Mouse (Mus musculus) midbrain, postnatal 0 days (tissue): ENCODE data around the gene Kif22. TPM values are rescaled to one million over a fixed set of nuclear protein-coding genes. Genes with fewer than 3 reads are reported as not detected.

Source experiments
- ATAC-seq: fragments of 200-750 bp; cut with Nextera tagmentation; 2 replicates; pipeline ENCODE4 v1.8.0; 2017; ENCODE audit warnings: moderate number of reproducible peaks, mild to moderate bottlenecking, moderate TSS enrichment, moderate library complexity; ENCODE audit not compliant: low FRiP score
- DNase-seq: peaks from one replicate; pipeline ENCODE4 v3.0.0-alpha.2; 2015; ENCODE audit warnings: low spot score
- H3K27ac ChIP-seq: fragments of 300-500 bp; sonication (generic); 2 replicates; pipeline ENCODE4 v1.5.1; 2014; ENCODE audit warnings: low read depth, mild to moderate bottlenecking, low read length, mixed read lengths
- H3K27me3 ChIP-seq: fragments of 300-500 bp; sonication (generic); 2 replicates; pipeline ENCODE4 v1.6.1; 2014; ENCODE audit warnings: low read length, control low read depth, mixed read lengths; ENCODE audit not compliant: insufficient read depth
- H3K36me3 ChIP-seq: fragments of 300-500 bp; sonication (generic); 2 replicates; pipeline ENCODE4 v1.6.1; 2014; ENCODE audit warnings: low read length, control low read depth, mixed read lengths; ENCODE audit not compliant: insufficient read depth
- H3K4me1 ChIP-seq: fragments of 300-500 bp; sonication (generic); 2 replicates; pipeline ENCODE4 v1.6.1; 2014; ENCODE audit warnings: mild to moderate bottlenecking, control low read depth, antibody characterized with exemption, low read length, mixed read lengths; ENCODE audit not compliant: insufficient read depth
- H3K4me2 ChIP-seq: fragments of 300-500 bp; sonication (generic); 2 replicates; pipeline ENCODE4 v1.6.1; 2014; ENCODE audit warnings: low read depth, mild to moderate bottlenecking, low read length, mixed read lengths; ENCODE audit not compliant: poor library complexity, severe bottlenecking
- H3K4me3 ChIP-seq: fragments of 300-500 bp; sonication (generic); 2 replicates; pipeline ENCODE4 v1.5.1; 2014; ENCODE audit warnings: low read depth, mild to moderate bottlenecking, low read length, moderate library complexity
- H3K9ac ChIP-seq: fragments of 300-500 bp; sonication (generic); replicated peaks from 2 replicates; pipeline ENCODE4 v1.6.1; 2014; ENCODE audit warnings: mild to moderate bottlenecking, low read length, moderate library complexity, mixed read lengths; ENCODE audit not compliant: poor library complexity, severe bottlenecking
- H3K9me3 ChIP-seq: fragments of 300-500 bp; sonication (generic); 2 replicates; pipeline ENCODE4 v1.6.1; 2016; ENCODE audit warnings: low read length, control low read depth
- CTCF ChIP-seq: IDR thresholded peaks from 2 replicates; pipeline ENCODE4 v1.5.1; 2016; ENCODE audit warnings: antibody characterized with exemption, mild to moderate bottlenecking
- WGBS: fragments of 180-500 bp; shearing (Covaris S2); extraction: QIAGEN DNeasy Blood & Tissue Kit; methylation state at CpG from one replicate; pipeline ENCODE4 v1.1.7; 2014; 5-methylcytosine and 5-hydroxymethylcytosine counted together
- polyA plus RNA-seq: library from polyadenylated mRNA; unstranded; fragments of >200 nt; fragmentation: Nextera tagmentation; extraction: Ambion mirVana; gene quantifications from 2 replicates; pipeline ENCODE4 v1.2.1, GENCODE M21; 2015
- total RNA-seq: library from RNA; depleted of rRNA; stranded (reverse); fragments of >200 nt; gene quantifications from 2 replicates; pipeline ENCODE4 v1.2.3, GENCODE M21; 2014

The Kif22 gene
- total and polyA plus RNA-seq, 2 experiments from 2014 or later: 4.2 to 11.3 TPM

- DNase-seq (peak; percentile 100), ATAC-seq (peak; percentile 83)
- peak within 1 kb of the TSS; percentile 52 for H3K4me3 ChIP-seq
- peak; percentile 85 for TF ChIP-seq CTCF
- no peaks in the 10 kb centered on the region for H3K9me3 ChIP-seq
- peaks cover 13% of the 10 kb centered on the region; the same call in 1 of the 2 replicates for H3K36me3 ChIP-seq
- H3K27me3 ChIP-seq: no peaks in the 10 kb centered on the region
- peak within 1 kb of the TSS; percentile 86 for H3K27ac ChIP-seq
- peaks cover 36% of the 10 kb centered on the region for H3K4me1 ChIP-seq
- H3K4me2 ChIP-seq: peak within 1 kb of the TSS; percentile 93
- H3K9ac ChIP-seq: peak within 1 kb of the TSS; percentile 79
- WGBS: 4% methylated on average over 39 of the region's 39 CpGs
These were observed 25.0 kb downstream of the Kif22 start, which contains the start of gene Pagr1a for GRCm38 (mm10) chr7:127016971-127017949. Gene Pagr1a, minus strand, starts transcription at chr7:127017352.

DNA sequence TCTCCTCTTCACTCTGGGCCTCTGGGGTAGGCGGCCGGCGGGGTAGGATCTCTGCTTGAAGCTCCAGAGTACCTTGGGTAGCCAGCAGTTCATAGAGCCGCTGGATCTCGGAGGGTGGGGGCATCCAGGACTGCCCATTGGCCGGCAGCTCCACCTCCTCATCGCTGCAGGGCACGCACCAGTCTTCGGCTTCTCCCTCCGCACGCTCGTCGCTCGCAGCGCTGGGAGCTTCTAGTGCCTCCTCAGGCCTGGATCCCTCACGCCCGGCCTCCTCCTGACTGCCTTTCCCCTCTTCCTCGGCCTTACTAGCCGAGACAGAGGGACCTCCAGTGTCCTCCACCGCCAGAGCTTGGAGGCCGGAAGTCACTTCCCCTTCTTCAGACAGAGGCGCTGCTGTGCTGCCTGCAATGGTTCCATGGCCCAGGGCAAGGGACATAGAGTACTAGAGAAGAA is 25.8 kb downstream of the Kif22 start:
- peaks cover 12% of the 10 kb centered on the region; the same call in 1 of the 2 replicates for H3K36me3 ChIP-seq
- ATAC-seq: peak; percentile 51
- no peaks in the 10 kb centered on the region for H3K27me3 ChIP-seq
- H3K4me1 ChIP-seq: peaks cover 36% of the 10 kb centered on the region
- H3K9me3 ChIP-seq: no peaks in the 10 kb centered on the region
- H3K27ac ChIP-seq: peak overlapping the region; percentile 86
- DNase-seq: peak; percentile 61
- H3K4me2 ChIP-seq: peak overlapping the region; percentile 93
- peak overlapping the region; percentile 52 for H3K4me3 ChIP-seq
- no peak for TF ChIP-seq CTCF
- H3K9ac ChIP-seq: peak overlapping the region; percentile 70
- under 1% methylated on average over 22 of the region's 22 CpGs for WGBS

DNA sequence TGATC is 26.0 kb downstream of the Kif22 start, which contains the start of gene Pagr1b:
Gene Pagr1b, minus strand, starts transcription at position 4 of the 5 bp plus-strand sequence.
- H3K9ac ChIP-seq: peak within 1 kb of the TSS; percentile 70
- no peaks in the 10 kb centered on the region for H3K9me3 ChIP-seq
- no peak for TF ChIP-seq CTCF
- H3K4me3 ChIP-seq: peak within 1 kb of the TSS; percentile 52
- DNase-seq (no peak), ATAC-seq (no peak)
- H3K27me3 ChIP-seq: no peaks in the 10 kb centered on the region
- peak within 1 kb of the TSS; percentile 86 for H3K27ac ChIP-seq
- H3K4me1 ChIP-seq: peaks cover 36% of the 10 kb centered on the region
- H3K4me2 ChIP-seq: peak within 1 kb of the TSS; percentile 93
- H3K36me3 ChIP-seq: peaks cover 12% of the 10 kb centered on the region; the same call in 1 of the 2 replicates

- WGBS: 0% methylated on average over 10 of the region's 10 CpGs
- Histone ChIP-seq H3K27me3 (no peaks in the 10 kb centered on the region), H3K9me3 (no peaks in the 10 kb centered on the region), H3K9ac (peak overlapping the region; percentile 70), H3K4me1 (peaks cover 36% of the 10 kb centered on the region), H3K36me3 (peaks cover 12% of the 10 kb centered on the region; the same call in 1 of the 2 replicates), H3K4me2 (peak overlapping the region; percentile 93), H3K27ac (peak overlapping the region; percentile 86), H3K4me3 (peak overlapping the region; percentile 52)
- ATAC-seq: no peak
- no peak for TF ChIP-seq CTCF
- peak; percentile 58 for DNase-seq
These were observed 26.2 kb downstream of the Kif22 start for GRCm38 (mm10) chr7:127016081-127016480.

DNA sequence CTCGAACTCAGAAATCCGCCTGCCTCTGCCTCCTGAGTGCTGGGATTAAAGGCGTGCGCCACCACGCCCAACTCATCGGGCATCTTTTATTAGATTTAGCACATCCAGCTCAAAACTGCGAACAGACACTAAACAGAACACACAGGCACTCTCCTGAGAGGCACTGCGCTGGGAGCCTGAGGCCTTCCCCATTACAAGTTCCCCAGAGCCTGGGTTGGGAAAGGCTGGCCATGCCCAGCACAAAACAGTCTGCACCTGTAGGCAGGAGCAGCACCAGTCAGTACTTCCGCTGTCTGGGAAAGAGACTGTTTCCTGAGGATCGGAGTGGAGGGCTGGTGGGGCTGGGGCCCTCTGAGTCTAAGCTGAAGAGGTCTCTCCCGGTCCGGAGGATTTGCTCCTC is 27.3 kb downstream of the Kif22 start:
- no peak overlapping the region for H3K9ac ChIP-seq
- H3K27me3 ChIP-seq: no peaks in the 10 kb centered on the region
- H3K27ac ChIP-seq: no peak overlapping the region
- H3K36me3 ChIP-seq: peaks cover 12% of the 10 kb centered on the region; the same call in 1 of the 2 replicates
- ATAC-seq: no peak
- TF ChIP-seq CTCF: no peak
- peaks cover 30% of the 10 kb centered on the region for H3K4me1 ChIP-seq
- H3K4me3 ChIP-seq: no peak overlapping the region
- H3K4me2 ChIP-seq: no peak overlapping the region
- 95% methylated on average over 12 of the region's 12 CpGs for WGBS
- no peak for DNase-seq
- no peaks in the 10 kb centered on the region for H3K9me3 ChIP-seq

DNA sequence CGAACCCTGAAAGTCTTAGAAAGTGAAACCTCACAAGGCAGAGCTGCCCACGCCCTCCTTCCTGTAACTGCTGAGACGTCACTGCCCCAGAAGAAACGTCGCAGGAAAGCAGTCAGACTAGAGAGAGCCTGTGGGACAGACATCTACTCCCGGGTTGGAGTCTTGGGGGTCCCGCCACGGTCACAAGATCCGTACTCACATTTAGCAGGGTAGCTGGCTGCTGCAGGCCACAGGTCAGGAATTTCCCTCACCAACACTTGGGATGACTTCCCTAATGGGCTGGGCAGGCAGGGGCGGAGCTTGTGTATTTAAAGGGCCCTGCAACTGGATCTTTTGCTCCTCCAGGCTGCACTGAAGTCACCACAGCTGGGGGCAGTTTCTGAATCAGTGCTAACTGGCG is 28.0 kb downstream of the Kif22 start, which contains the start of gene Mvp:
Gene Mvp, minus strand, starts transcription at position 302 of the 400 bp plus-strand sequence.
- no peak within 1 kb of the TSS for H3K27ac ChIP-seq
- 80% methylated on average over 11 of the region's 11 CpGs for WGBS
- H3K27me3 ChIP-seq: no peaks in the 10 kb centered on the region
- no peak for ATAC-seq
- no peak for DNase-seq
- H3K9me3 ChIP-seq: no peaks in the 10 kb centered on the region
- peak within 1 kb of the TSS; percentile 93; the same call in 1 of the 2 replicates for H3K4me2 ChIP-seq
- peaks cover 24% of the 10 kb centered on the region for H3K4me1 ChIP-seq
- H3K36me3 ChIP-seq: peaks cover 12% of the 10 kb centered on the region; the same call in 1 of the 2 replicates
- 0 out of 2 replicates have a peak within 1 kb of the TSS, but pooled peaks have one; percentile 0 for H3K9ac ChIP-seq
- no peak for TF ChIP-seq CTCF
- peak within 1 kb of the TSS; percentile 18; the same call in 1 of the 2 replicates for H3K4me3 ChIP-seq
